Comparison of ENCODE assay signal across 10 mouse cellular contexts in genomic region chr14:24995226-24995625, GRCm38 (mm10).
A peak's percentile ranks its signal among the peaks of the same experiment; 100 is the strongest.
DNase-seq lines count a peak whose midpoint lies in the region; ATAC-seq lines count a peak whose summit lies in the region.
"Had no signal": no experiment of that assay in that cellular context is flagged by ENCODE, and none has a peak within 500 bp of the region (broad histone marks: within the 10 kb centered on the region; RNA-seq: fewer than 3 reads in every experiment).

No protein-coding gene starts in this region.

- DNase-seq in forebrain, embryonic 10.5 days (ENCODE audit: extremely low spot score, low spot score) = no peak
- DNase-seq in forebrain, embryonic 11.5 days (ENCODE audit: low spot score) = no peak
- peak; percentile 23 for DNase-seq in right cerebral cortex, postnatal 25 days
- no peak for DNase-seq in right cerebral cortex, postnatal 36 days (ENCODE audit: low spot score in 2 of 2)
- DNase-seq in thymus, adult 18-20 months = no peak
- DNase-seq in kidney, adult 8-10 months = no peak

- H3K4me3 ChIP-seq in forebrain, embryonic 10.5 days = no peak overlapping the region
- no peak overlapping the region for H3K4me3 ChIP-seq in forebrain, embryonic 11.5 days (ENCODE audit: low read depth, low read length)
- no peak overlapping the region for H3K4me3 ChIP-seq in hindbrain, embryonic 15.5 days
- H3K4me3 ChIP-seq: megakaryocyte, embryonic 14.5 days had no signal

- ATAC-seq in forebrain, embryonic 11.5 days (replicated peaks; ENCODE audit: low FRiP score) = no peak
- no peak for ATAC-seq in hindbrain, embryonic 15.5 days (ENCODE audit: low FRiP score, low read depth)
- ATAC-seq in erythroid progenitor cell, adult 5-6 weeks (replicated peaks; ENCODE audit: low FRiP score, poor library complexity, severe bottlenecking) = no peak
- ATAC-seq: Patski had no signal

- H3K27me3 ChIP-seq in forebrain, embryonic 10.5 days (ENCODE audit: poor library complexity, severe bottlenecking) = peaks cover 43% of the 10 kb centered on the region
- H3K27me3 ChIP-seq in forebrain, embryonic 11.5 days (ENCODE audit: control insufficient read depth, insufficient read depth, low read length) = no peaks in the 10 kb centered on the region
- no peaks in the 10 kb centered on the region for H3K27me3 ChIP-seq in hindbrain, embryonic 15.5 days
- H3K27me3 ChIP-seq: Patski had no signal

- peaks cover 12% of the 10 kb centered on the region; the same call in 1 of the 2 replicates for H3K9me3 ChIP-seq in forebrain, embryonic 10.5 days
- H3K9me3 ChIP-seq in forebrain, embryonic 11.5 days (ENCODE audit: control insufficient read depth, low read length) = peaks cover 3% of the 10 kb centered on the region; the same call in 1 of the 2 replicates
- H3K9me3 ChIP-seq in hindbrain, embryonic 15.5 days = no peaks in the 10 kb centered on the region

- peaks cover 58% of the 10 kb centered on the region for H3K4me1 ChIP-seq in forebrain, embryonic 10.5 days
- peaks cover 25% of the 10 kb centered on the region for H3K4me1 ChIP-seq in forebrain, embryonic 11.5 days (replicated peaks; ENCODE audit: control insufficient read depth, insufficient read depth, low read length)
- H3K4me1 ChIP-seq in hindbrain, embryonic 15.5 days (replicated peaks) = peaks cover 50% of the 10 kb centered on the region
- H3K4me1 ChIP-seq: megakaryocyte, embryonic 14.5 days had no signal

- H3K36me3 ChIP-seq in forebrain, embryonic 10.5 days (replicated peaks) = no peaks in the 10 kb centered on the region
- H3K36me3 ChIP-seq in forebrain, embryonic 11.5 days (ENCODE audit: control insufficient read depth, insufficient read depth, low read length) = no peaks in the 10 kb centered on the region
- no peaks in the 10 kb centered on the region for H3K36me3 ChIP-seq in hindbrain, embryonic 15.5 days

- WGBS in forebrain, embryonic 10.5 days = 61% methylated on average over 7 of the region's 7 CpGs
- WGBS in forebrain, embryonic 11.5 days = 64% methylated on average over 7 of the region's 7 CpGs
- WGBS in hindbrain, embryonic 15.5 days = 46% methylated on average over 7 of the region's 7 CpGs

- H3K9ac ChIP-seq in forebrain, embryonic 11.5 days (ENCODE audit: low read length) = no peak overlapping the region
- H3K9ac ChIP-seq in hindbrain, embryonic 15.5 days = no peak overlapping the region

- no peak overlapping the region for H3K4me2 ChIP-seq in forebrain, embryonic 11.5 days (ENCODE audit: low read depth, low read length, severe bottlenecking)
- no peak overlapping the region for H3K4me2 ChIP-seq in hindbrain, embryonic 15.5 days

- H3K27ac ChIP-seq in forebrain, embryonic 10.5 days = peak overlapping the region; percentile 80; the same call in 1 of the 2 replicates
- H3K27ac ChIP-seq in forebrain, embryonic 11.5 days (ENCODE audit: low read depth, low read length) = no peak overlapping the region
- peak overlapping the region; percentile 54 for H3K27ac ChIP-seq in hindbrain, embryonic 15.5 days (replicated peaks)
